Mouse (Mus musculus): ENCODE measurements at regions not wholly inside any gene's neighbourhood (a gene's known extent, or its start where the extent isn't known, plus 50 kb on each side); places are given as distances from the start of the nearest gene placed in this dataset.

GRCm38 (mm10) chr5:24237201-24237600 is 72.4 kb downstream of the Nupl2 start:
- DNase-seq (ENCODE audit: low read depth, low spot score), result no peak

- DNase-seq (ENCODE audit: low read depth, low spot score), result no peak
These were observed 74.2 kb downstream of the Nupl2 start for GRCm38 (mm10) chr5:24239006-24239405.

GRCm38 (mm10) chr5:24244211-24244610 is 79.4 kb downstream of the Nupl2 start:
- DNase-seq (ENCODE audit: low read depth, low spot score), result no peak

GRCm38 (mm10) chr5:24255421-24255820 is 90.7 kb downstream of the Nupl2 start:
- DNase-seq (ENCODE audit: low read depth, low spot score), result no peak

GRCm38 (mm10) chr5:24261098-24261497 is 90.3 kb downstream of the Kcnh2 start:
- DNase-seq (ENCODE audit: low read depth, low spot score), result peak; percentile 74

- no peak for DNase-seq (ENCODE audit: low read depth, low spot score)
These were observed 89.3 kb downstream of the Kcnh2 start for GRCm38 (mm10) chr5:24262146-24262545.

GRCm38 (mm10) chr5:24264151-24264550 is 87.3 kb downstream of the Kcnh2 start:
- no peak for DNase-seq (ENCODE audit: low read depth, low spot score)

- DNase-seq (ENCODE audit: low read depth, low spot score), result peak; percentile 69
These were observed 86.0 kb downstream of the Kcnh2 start for GRCm38 (mm10) chr5:24265431-24265830.

GRCm38 (mm10) chr5:24266344-24267295 is 84.8 kb downstream of the Kcnh2 start:
- peak; percentile 94 for DNase-seq (ENCODE audit: low read depth, low spot score)

All from A20 (cell line).